Mouse (Mus musculus) large intestine, adult 2 months (tissue): ENCODE data around the gene Mindy4. TPM values are rescaled to one million over a fixed set of nuclear protein-coding genes. Genes with fewer than 3 reads are reported as not detected.

Experiments
- DNase-seq: peaks from one replicate; pipeline ENCODE4 v3.0.0-alpha.2; 2012; ENCODE audit warnings: low read depth, low spot score
- WGBS: fragments of 180-500 bp; shearing (Covaris S2); methylation state at CpG from one replicate; pipeline ENCODE4 v1.1.7; 2018; 5-methylcytosine and 5-hydroxymethylcytosine counted together
- polyA plus RNA-seq: library from polyadenylated mRNA; depleted of rRNA; stranded (reverse); fragments of >200 nt; gene quantifications from 2 replicates; pipeline ENCODE4 v1.2.3, GENCODE M21; 2012

Gene Mindy4
- polyA plus RNA-seq, 1 experiment, result 2.7 TPM

DNA sequence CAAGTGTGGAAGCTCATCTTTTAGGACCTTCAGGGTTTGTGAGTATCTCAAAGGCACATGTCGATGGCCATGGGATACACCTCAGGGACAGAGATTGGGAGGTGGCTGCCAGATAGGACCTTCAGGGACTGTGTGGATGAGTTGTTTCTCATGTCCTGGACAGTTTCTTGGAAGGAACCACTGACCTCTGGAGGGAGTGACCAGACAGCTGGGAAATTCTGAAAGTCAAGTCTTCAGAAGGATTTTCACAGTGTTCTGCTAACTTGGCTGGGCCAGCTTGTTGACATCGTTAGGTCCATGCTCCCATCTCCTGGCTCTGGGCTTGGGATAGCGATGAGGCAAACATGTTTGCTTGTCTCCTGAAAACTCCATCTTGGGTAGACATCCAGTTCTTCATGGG lies 4.1 kb upstream of the Mindy4 start:
- 92% methylated on average over 3 of the region's 3 CpGs for WGBS

DNA sequence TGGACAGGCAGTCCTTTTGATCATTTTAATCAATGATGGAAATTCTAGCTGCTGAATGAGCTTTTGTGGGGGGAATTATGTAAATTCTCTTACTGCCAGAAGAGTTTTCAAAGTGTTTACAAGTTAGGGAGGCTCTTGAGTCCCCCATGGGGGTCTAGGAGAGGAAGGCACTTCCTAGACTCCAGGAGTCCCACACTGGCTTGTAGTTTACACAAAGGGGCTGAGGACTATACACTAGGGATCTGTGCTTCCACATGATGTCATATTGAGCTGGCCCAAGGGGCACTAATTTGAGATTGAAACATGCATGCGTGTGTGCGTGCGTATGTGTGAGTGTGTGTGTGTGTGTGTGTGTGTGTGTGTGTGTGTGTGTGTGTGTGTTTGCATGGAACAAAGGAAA lies 748 bp downstream of the Mindy4 start:
- no peak for DNase-seq
- WGBS, result 74% methylated on average over 3 of the region's 3 CpGs

More for the DNA sequence above, 4.1 kb upstream of the Mindy4 start:
- no peak for DNase-seq

DNA sequence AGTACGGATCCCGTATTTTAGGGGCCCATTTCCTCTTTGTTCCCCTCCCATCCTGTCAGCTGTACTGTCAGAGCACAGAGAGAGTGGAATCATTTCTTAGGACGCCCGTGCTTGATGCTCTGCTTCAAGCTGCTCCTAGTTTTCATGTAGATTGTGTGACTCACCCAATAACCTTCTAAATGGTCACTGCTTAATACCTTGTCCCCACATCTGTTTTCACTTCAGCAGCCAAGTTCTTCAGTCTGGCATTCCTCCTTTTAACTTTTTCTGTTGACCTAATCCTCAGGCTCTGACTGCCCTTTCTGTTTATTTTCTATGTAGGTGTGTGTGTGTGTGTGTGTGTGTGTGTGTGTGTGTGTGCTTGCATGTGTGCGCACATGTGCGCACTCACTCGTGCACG lies 4.6 kb downstream of the Mindy4 start:
- no peak for DNase-seq
- WGBS, result 74% methylated on average over 8 of the region's 8 CpGs

DNA sequence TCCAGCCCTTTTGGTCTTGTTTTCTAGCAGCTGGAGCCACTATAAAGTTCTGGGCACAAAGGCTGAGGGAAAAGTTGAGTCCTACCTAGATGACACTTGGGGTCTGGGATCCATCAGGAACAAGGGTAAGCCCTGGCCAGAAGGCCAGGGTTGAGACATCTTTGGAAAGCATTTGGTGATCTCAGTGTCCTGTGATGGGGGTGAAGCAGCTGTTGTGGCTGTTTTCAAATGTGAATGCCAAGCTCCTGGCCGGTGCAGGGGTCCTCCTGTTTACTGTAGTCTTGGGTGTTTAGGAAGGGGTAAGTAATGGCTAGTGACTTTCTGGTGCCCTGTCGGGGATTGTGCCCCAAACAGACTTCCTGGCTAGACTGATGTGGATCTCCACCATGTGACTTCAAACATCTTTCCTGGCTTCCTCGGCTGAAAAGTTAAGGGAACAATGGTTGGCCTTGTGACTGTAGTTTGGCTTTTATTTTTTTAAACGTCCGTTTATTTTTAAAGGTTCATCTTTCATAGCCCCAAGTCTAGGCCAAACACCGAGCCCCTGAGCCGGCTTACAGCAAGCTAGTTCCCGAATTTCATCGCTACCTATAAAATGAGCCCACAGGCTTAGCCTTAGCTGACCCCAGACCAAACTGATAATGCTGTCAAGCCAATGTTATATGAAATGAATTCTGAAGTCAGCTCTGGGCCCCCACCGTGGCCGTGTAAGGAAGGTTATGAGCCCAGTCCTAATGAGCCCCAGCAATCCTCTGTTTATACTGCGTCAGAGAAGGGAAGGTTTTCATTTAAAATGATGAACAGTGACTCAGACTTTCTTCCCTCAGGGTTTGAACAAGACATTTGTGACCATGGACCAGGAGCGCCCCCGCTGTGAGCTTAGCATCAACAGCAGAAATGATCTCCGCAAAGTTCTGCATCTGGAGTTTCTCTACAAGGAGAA lies 7.5 kb downstream of the Mindy4 start:
- WGBS, result 71% methylated on average over 15 of the region's 15 CpGs
- DNase-seq, result no peak

DNA sequence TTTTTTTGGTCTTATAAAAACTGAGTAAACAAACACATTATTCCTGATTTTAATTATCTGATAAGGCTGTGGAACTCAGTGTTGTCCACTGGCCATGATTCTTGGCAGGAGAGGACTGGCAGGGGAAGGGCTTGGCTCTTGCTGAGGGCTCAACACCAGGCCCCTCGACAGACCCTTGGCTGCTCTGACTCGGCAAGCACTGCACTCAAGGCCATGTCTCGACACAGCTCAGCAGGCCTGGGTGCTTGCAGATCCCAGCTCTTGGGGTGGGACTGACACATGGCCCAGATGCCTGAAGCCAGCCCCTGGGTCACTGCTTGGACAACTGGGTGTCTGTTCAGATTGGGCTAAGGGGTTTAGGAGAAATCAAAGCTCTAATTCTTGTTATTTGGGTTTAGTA lies 11.4 kb downstream of the Mindy4 start:
- 54% methylated on average over 3 of the region's 3 CpGs for WGBS
- DNase-seq, result no peak

DNA sequence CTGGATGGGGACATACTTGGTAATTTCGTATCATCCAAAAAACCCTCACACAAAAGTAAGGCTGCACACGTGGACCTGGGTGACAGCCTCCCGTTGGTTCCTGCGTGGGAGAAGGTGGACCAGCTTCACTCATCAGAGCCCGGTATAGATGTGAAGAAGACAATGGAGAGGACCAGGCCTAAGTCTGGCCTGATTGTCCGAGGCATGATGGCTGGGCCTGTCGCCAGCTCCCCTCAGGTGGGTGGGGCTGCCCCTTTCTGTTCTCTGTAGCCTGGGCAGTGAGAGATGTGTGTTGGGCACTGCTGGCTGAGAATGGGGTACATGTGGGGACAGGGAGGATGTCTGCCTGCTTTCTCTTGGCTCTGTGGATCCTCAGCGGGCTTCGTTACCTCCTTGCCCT lies 15.0 kb downstream of the Mindy4 start:
- WGBS, result 86% methylated on average over 9 of the region's 9 CpGs
- DNase-seq, result no peak

DNA sequence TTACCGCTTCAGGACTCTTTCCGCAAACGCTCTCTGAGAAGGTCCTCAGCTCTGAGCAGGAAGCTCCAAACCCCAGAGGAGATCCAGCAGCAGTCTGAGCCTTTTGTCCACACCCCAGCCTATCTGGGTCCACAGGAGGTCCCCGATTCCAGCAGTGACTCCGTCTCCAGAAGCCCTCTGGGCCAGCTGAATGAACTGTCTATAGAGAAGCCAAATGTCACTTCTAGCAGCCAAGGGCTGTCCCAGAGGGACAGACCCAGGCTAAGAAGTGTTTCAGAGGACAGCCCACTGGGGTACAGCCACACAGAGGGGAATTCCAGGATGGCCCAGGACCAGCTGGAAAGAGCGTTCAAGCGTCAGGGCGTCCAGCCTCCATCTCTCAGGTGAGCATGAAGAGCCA lies 20.8 kb downstream of the Mindy4 start:
- 95% methylated on average over 8 of the region's 8 CpGs for WGBS
- no peak for DNase-seq

DNA sequence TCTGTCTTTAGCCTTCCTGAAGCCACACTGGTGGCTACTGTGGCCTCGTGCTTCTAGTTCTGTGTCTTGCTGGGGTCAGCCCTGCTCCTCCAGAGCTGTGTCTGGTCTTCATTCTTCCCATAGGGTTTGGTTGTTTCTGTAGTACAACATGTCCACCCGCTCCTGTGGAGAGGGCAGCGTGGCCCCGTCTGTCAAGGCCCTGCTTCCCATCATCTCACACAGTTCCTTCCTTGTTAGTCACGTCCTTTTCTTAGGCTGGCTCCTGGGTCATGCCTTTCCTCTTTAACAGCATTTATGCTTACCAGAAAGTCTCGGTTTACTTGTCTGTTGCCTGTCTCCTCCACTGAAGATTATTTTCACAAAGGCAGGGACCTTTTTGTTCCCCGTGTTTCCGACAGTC lies 26.9 kb downstream of the Mindy4 start:
- 83% methylated on average over 8 of the region's 8 CpGs for WGBS
- DNase-seq, result no peak

DNA sequence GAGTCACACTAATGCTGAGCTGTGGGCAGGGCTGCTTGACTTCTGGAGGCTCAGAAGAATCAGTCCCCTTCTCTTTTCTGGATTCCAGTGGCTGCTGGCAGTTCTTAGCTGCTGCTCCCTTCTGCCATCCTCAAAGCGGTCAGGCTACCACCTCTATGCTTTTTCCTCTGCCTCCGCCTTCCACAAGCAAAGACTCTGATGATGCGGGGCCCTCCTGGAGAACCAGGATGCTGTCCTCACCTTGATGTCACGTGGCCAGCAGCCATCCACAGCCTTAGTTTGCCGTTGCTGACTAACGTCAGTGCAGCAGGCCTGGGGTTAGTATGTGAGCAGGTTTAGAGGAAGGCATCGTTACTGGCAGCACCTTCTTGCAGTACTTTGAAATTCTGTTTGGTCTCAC lies 28.9 kb downstream of the Mindy4 start:
- DNase-seq, result no peak
- 86% methylated on average over 7 of the region's 7 CpGs for WGBS

DNA sequence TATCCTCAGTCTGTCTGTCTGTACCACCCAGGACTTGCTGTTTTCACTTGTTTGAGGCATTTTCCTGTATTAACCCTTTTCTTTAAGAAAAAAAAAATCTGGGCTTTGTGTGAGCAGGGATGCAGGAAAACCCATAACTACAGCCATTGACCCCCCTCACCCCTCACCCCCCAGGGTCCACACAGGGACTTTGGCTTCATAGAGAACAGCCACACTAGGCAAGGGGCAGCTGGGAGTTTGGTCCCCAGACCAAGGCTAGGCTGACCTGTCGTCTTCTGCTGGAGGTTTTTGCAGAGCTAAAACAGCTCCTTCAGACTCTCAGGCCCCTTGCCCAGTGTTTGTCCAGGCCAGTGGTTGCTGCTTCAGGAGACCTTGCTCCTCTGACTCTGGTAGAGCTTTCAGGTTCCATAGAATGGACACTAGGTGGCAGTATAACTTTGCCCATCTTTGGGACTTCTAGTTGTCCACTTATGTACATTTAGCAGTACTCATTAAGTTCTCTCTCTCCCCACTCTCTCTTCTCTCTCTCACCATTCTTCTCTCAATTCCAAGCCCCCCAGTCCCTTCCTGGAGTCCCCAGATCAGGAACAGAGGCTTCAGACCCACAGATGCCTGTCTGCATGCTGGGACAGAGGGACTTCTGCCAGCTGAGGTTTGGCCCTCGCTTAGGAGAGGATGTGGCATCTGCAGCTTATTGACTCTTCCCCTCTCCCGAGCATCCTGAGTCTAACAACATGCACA lies 29.5 kb downstream of the Mindy4 start:
- DNase-seq, result peak; percentile 33
- WGBS, result 44% methylated on average over 3 of the region's 3 CpGs

DNA sequence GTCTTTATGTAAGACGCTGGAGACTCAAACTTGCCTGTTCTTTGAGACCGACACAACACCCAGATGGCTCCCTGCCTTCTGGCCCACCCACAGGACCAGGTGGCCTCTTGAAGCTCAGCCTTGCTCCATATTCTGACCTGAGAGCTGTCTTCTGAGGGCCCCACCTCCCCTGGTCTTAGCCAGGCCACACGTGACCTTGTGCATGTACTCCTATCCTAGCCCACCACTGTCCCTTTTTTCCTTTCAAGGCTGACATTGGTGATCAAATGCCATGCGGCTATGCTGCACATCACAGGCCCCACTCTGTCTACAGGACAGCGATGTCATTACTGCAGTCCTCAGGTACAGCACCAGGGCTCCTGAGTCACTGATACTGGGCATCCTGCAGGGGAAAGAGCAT lies 30.1 kb downstream of the Mindy4 start:
- no peak for DNase-seq
- WGBS, result 95% methylated on average over 5 of the region's 5 CpGs

DNA sequence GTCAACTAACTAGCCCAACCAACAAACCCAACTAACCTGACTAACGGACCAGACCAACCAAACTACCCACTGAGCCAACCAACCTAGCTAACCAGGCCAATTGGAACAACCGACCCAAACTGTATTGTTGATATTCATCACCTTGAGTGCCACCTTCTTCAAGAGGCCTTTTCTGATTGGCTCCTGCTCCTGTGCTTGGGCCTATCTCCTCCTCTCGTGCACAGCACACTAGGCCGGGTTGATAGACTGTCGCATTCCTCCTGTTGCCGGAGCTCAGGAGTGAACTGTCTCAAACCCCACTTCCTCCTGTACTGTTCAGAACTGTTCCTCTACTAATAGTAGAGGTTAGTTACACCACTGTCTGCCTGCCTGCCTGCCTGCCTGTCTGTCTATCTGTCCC lies 31.5 kb downstream of the Mindy4 start:
- WGBS, result 95% methylated on average over 6 of the region's 6 CpGs
- DNase-seq, result no peak

DNA sequence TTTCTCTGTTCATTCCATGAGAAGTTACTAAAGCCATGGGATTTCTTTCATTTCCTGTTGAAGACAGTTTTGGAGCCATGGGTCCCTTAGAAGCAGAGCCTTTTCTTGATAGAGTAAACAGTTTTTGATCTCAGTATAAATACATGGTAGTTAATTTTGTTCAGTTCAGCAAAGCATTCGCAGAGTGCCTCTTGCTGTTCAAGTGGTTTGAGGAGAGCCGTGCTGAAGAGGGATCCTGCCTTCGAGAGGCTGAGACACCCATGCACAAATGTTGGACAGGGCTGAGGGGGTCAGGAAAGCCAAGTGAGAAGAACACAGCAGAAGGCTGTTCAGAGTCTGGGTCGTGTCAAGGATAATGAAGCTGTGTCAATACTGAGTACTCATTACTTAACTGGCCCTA lies 32.5 kb downstream of the Mindy4 start:
- WGBS, result 68% methylated on average over 4 of the region's 4 CpGs
- no peak for DNase-seq

DNA sequence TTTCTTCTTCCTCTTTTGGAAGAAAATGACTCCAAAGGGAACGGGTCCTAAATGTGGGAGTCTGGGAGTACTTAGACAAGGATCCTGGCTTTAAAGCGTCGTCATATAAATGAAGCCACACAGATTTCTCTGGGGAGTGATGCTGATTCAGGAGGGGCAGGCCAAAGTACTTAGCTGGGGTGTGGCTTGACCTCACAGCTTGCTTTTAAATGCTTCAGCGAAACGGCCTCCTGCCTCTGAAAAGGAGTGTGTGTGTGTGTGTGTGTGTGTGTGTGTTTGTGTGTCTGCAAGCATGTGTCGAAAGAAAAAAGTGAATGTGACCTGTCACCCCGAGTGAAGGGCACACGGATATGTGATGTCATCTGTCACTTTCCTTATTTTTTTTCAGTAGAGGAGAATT lies 36.7 kb downstream of the Mindy4 start:
- WGBS, result 22% methylated on average over 8 of the region's 8 CpGs
- peak; percentile 6 for DNase-seq

DNA sequence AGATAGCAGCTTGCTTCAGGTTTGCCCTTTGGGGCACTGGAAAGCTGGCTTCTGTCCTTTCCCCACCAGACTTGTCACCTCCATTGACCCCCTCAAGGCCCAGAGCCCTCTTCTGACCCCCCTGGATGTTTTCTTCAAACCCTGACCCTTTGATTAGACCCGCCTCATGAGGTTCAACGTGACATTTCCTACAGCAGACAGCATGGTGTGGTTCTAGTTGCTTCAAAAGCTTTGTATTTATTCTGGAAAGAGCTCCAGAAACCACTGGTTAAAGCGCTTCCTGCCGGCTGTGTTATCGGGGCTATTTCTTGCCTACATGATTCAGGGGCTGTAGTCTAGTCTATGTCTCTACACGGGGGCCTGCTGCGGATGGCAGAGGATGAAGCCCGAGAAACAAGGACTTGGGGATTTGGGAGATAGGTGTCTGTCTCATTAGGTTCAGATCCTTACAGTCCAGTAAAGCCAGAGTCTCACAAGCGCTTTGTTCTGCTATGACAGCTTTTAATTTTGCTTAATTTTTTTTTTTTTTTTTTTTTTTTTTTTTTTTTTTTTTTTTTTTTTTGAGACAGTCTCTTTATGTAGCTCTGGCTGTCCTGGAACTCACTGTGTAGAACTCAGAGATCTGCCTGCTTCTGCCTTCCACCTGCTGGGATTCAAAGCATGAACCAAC lies 37.5 kb downstream of the Mindy4 start:
- DNase-seq, result no peak
- 90% methylated on average over 9 of the region's 9 CpGs for WGBS

DNA sequence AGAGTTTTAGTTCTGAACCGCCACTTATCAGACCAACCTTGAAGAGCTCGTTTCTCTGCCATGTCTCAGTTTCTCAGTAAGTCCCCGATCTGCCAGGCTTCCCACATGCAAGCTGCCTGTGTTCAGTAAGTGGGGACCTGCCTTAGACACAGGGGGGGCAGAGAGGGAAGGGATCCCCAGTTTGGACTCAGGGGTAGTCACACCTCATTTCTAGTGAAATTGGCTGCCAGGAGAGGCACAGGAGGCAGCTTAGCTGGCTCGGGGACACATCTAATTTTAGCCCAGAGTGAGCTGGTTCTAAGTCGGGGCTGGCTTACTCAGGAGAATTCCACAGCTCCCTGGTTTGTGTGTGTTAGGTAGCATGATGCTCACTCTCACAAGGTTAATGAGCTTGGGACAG lies 38.3 kb downstream of the Mindy4 start:
- WGBS, result 78% methylated on average over 5 of the region's 5 CpGs
- DNase-seq, result no peak

DNA sequence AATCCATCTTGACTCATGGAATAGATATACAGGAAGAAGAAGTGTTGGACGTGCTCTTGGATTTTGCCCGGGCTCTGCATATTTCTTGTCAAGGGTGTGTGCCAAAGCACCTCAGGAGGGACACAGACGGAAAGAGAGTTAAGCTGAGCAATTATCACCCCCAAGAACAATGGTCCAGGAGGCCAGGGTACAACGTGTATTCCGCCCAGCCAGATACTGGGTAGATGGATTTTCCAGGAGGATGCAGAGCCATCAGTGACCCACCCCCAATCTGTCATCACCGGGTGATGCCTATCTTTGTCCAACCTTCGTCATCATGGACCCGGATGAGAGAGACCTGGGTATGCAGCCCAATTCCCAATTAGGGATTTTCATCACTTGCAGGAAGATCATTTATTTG lies 42.5 kb downstream of the Mindy4 start:
- WGBS, result 91% methylated on average over 8 of the region's 8 CpGs
- DNase-seq, result no peak

DNA sequence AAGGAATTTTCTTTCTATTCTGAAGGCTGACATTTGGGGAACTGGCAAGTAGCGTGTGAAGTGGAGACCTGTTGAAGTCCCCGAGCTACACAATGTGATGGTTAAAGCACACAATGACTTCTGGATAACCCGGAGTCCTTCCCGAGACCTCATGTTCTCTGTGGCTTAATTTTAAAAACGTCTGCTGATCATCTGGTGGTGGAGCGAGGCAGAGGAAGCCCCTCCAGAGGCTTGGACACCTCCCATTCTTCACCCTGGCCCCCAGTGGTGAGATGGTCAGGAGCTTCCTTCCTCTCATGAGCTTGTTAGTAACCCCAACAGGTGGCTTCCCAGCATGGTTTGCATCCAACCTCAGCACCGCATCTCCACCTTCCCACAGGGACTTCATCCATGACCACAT lies 43.3 kb downstream of the Mindy4 start:
- DNase-seq, result no peak
- 90% methylated on average over 7 of the region's 7 CpGs for WGBS

DNA sequence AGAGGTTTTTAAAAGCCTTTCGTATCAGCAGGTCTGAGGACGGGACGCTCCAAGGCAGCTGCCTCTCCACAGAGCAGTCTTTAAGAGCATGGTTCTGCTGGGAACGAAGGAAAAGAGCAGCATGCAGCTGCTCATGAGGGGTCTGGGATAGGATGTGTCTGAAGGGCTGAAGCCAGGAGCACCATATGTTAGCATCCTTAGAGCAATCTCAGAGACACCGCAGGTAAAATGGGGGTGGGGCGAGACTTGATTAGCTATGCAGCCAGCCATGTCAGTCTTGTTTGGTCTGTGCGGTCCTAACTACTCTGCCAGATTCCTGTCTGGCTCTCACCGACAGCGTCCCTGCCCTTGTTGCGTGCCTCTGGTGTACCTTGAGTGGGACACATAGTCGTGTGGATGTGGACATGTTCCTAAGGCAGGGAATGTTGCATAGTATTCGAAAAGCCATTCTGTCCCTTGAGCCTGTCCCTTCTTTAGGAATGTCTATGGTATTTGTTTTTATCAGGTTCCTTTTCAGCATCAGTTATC lies 43.8 kb downstream of the Mindy4 start:
- 88% methylated on average over 12 of the region's 12 CpGs for WGBS
- no peak for DNase-seq

DNA sequence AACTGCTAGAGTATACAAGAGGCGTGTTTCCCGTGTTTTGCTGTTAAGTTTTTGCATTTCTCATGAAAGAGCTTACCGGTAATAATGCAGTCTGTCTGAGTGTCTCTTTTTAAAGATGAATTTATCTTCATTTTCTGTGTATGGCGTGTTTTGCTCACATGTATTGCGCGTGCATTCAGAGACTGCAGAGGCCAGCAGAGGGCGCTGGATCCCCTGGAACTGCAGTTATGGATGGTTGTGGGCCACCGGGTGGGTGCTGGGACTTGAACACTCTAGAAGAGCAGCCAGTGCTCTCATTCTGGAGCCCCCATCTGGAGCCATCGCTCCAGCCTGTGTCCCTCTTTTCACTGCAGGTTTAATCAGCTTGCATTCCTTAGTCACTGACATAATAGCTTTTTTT lies 46.1 kb downstream of the Mindy4 start:
- DNase-seq, result no peak
- WGBS, result 90% methylated on average over 9 of the region's 9 CpGs
